Mouse (Mus musculus): ENCODE measurements at regions not wholly inside any gene's neighbourhood (a gene's known extent, or its start where the extent isn't known, plus 50 kb on each side); places are given as distances from the start of the nearest gene placed in this dataset.

DNA sequence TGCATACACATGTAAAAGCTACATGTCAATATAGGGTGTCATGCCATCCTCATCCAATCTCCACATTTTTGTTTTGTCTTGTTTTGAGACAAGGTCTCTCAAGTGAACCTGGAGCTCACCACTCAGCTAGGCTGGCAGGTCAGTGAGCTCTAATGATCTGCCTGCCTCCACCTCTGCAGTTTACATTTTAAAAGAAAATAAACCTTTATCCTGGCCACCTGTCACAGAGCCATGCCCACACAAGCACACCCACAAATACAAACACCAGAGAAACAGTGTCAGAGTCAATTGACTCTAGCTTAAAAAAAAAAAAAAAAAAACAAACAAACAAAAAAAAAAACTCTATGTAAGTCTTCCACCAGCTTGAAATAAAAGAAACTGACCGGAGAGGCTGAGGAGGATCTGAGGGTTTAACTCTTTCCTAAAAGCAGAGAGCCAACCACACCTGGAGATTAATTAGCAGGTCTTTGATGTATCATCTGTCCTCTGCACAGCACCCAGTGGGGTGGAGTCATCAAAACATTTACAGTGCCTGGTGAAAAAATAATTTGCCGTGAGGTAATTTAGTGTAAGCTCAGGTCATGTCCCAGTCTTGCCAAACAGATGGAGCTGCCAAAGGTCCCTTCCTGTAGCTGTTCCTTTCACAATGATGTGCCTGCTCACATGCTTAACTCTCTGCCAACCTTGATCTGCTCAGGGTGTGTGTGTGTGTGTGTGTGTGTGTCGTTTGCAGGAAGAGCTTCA lies 262.2 kb downstream of the Gm11361 start:
- peak; percentile 50 for DNase-seq

DNA sequence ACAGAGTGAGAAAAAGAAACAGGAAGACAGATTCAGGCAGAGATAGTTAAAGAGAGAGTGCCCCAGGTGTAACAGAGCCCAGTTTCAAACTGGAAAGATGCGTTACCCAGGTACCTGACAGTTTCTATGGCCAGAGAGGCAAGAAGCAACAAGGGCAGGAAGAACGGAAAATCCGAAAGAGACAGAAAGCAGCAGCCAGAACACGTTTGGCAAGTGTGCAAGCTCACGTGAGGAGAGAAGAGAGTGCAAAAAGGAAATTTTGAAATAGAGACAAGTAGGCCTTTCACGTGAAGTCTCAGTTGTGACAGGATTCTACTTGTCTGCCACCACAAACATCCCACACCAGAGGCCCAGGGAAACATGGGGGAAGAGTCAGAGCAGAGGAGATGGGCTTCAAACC lies 259.8 kb downstream of the Gm11361 start:
- DNase-seq: no peak

DNA sequence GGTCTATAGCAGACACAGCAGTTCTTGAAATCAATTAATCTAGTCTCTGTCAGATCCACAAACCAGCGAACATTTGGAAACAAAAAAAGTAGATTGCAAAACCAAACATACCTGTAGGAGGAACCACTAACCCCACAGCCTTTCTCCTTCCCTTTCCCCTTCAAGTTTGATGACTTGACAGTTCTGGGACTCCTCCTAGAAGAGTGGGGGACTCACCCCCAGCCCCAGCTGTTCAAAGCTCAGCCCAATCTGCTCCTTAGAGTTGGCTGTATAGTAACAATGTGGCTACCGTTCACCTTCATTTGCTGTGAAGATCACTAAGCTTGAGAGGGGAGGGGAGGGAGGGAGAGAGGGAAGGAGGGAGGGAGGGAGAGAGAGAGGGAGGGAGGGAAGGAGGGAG lies 259.3 kb downstream of the Gm11361 start:
- no peak for DNase-seq

DNA sequence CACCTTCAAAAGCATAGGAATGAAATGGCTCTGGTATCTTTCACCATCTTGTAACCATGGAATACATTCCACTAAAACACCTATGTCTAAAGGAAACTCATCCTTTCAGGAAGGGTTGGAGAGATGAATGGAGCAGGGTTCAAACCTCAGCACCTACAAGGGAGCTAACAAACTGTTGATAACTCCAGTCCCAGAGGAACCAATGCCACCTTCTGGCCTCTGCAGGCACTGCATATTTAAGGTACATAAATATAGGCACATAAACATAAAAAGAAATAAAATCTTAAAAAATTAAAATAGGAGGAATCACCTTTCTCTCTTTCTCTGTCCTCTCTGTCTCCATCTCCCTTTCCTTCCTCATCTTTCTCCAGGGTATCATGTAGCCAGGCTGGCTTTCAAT lies 256.9 kb downstream of the Gm11361 start:
- no peak for DNase-seq

DNA sequence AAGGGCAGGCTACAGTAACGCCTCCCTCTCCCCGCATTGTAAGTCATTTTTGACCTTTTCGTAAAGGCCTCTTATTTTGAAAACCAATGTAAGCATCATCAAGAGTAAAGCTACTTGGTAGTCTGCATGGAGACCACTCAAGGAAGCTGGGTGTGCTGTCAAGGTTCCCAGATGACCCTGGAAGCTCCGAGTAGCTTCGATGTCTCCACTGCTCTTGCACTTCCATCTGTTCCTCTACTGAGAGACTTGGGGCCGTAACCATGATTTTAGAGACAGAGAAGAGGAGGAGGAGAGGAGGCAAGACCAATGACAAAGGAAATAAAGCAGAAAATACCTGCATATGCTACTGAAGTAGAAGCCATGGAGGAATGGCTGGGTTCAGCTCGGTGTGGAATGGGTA lies 256.0 kb downstream of the Gm11361 start:
- DNase-seq: no peak

DNA sequence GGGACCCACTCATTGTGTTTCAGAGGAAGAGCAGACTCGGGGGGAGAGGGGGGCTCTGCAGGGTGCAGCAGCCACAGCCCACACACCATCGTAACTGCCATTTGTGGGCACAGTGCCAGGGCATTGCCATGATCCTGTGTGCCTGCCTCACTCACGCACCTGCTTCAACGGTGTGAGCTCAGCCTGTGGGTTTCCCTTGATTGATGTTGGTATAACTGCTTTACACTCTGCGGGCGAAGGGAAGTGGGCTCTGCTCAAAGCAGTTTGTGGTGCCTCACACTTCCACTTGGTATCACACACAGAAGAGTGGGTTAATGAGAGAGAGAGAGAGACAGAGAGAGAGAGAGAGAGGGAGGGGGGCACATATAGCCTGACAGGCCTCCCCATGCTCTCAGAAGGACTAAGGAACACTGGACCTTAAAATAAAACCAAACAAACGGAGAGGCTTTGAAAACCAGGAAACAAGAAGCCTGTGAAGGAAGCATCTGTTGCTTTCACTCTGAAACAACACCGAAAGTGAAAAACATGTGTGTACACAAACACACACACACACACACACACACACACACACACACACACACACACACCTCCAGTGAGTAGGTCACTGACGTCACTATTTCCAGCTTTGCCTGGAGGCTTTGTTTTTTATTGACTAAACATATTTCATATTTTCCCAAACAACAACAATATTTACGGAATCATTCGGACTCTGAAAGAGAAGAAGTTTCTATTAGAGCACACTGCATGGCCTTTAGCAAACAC lies 255.4 kb downstream of the Gm11361 start:
- no peak for DNase-seq

DNA sequence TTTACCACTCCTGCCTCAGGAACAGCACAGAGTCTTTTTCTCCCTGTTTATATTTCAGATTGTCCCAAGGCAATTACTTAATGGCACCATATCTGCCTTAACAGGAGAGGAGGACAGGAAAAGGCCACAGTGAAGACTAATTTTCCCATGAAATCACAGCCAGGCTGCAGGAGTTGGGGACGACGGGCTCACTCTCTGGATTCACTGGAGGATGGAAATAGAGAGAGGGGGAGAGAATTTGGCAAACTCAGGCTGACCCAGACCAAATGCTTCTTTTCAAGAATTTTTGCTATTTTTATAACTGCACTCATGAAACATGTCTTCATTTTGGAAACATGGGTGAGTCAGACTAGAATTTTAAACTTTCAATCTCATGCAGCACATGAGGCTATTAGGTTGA lies 250.9 kb downstream of the Gm11361 start:
- DNase-seq: no peak

DNA sequence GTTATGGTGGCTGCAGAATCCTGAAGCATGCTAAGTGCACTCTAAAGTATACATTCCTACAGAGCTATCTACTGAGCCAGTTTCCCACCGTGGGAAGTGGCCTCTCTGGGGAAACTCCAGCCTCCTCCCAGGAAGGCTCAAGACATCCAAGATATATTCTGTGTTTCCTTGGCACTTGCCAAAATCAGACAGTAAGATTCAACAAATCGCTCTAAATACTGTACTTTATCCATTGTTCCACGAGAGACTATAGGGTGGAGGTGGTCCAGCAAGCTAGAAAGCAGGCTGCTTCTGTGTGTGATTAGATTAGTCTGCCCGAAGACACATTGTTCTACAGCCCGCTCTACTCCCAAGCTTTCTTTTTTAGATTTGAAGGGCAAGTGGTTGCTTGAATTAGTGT lies 250.5 kb downstream of the Gm11361 start:
- no peak for DNase-seq

DNA sequence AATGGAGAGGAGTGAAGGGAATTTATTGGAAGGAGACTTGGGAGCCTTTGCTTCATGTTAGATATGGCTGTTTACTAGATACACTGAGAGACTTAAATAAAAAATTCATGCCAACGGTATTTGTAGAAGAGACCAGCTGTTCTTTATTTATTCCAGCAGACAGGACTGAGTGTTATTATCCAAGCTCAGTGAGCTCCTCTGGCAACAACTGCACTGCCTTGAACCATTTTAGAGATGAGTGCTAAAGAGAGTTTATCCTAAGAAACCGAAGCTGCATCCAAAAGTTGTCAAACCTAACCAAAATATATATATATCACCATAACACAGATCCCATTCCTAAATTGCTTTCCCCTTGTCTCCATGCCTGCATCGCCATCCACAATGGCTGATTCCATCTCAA lies 247.0 kb downstream of the Gm11361 start:
- no peak for DNase-seq

DNA sequence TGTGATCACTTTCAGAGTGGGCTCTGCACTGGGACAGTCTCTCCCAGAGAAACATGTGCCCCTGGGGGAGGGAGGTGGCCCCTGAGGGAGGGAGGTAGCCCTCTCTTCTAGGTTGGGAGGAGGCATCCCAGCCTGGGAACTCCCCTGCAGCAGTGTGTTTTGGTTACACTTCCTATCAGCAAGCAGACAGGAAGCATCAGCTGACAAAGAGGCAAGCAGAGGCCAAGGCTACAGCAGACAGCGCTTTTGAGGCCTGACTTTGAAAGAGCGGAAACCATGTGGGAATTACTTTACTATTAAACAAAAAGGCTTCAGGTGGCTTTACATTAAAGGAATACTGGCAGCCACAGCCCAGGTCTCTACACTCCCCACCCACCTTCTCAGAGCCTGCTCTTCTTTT lies 244.8 kb downstream of the Gm11361 start:
- DNase-seq: peak; percentile 42

DNA sequence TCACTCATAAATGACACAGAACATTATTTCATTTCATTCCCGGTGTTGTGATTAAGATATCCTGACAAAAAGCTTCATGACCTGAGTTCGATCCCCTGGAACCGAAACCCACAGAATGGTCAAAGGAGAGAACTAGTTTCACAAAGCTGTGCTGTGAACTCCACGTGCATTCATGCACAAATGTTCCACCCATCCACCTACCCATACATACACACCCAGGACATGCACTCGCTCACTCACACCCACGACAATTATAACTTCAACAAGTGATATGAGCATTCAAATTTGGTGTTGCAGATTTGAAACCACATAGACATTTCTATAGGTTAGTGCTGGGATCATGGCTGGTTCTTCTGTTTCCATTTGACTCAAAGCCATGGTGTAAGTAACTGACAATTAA lies 243.4 kb downstream of the Gm11361 start:
- DNase-seq: no peak

DNA sequence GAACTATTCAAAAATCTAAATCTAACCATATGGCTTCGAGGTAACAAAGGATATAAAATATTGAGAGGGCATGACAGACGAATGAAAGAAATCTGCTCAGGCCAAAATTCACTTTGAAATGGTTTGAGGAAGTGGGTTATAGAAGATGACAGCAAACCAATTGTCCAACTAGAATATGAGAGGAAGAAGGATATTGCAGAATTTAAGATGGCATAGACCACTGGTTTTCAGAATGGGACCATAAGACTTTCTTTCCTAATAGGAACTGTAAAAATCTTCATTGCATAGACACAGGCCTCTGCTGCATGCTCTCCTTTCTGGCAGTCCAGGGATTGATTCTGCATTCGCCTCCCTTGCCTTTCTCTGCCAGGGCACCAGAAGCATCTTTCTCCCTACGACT lies 240.2 kb downstream of the Gm11361 start:
- no peak for DNase-seq

DNA sequence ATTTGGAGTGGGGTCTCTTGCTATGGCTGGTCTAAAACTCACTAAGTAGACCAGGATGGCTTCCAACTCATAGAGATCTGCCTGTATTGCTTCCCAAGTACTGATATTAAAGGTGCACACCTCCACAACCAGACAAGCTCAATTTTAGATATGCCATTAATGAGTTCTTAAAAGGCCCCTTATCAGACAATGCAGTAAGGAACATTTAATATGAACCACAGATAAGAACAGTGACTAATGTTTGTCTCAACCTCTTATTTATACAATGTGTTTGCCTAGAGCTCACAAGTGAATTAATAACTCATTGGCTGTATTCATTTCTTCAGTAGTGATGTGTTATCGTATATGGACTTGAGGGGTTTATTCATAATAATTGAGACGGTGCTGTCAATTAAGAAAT lies 234.7 kb downstream of the Gm11361 start:
- DNase-seq: no peak

DNA sequence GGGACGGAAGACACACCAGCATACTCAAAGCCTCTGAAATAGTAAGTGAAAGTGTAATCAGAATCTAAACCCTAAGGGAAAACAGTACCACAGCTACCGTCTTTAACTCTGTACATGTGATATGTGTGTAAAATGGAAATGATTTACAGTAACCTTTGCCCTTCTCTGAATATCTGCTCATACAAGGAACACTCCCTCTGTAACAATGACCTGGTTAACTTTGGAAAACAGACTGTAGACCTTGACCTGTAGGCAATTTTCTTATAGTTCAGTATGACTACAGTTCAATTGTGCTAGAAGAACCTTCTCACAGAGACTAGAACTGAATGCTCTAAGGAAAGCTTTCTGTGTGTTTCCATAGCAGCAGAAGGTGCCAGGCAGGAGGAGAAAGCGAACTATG lies 226.4 kb downstream of the Gm11361 start:
- DNase-seq: no peak

DNA sequence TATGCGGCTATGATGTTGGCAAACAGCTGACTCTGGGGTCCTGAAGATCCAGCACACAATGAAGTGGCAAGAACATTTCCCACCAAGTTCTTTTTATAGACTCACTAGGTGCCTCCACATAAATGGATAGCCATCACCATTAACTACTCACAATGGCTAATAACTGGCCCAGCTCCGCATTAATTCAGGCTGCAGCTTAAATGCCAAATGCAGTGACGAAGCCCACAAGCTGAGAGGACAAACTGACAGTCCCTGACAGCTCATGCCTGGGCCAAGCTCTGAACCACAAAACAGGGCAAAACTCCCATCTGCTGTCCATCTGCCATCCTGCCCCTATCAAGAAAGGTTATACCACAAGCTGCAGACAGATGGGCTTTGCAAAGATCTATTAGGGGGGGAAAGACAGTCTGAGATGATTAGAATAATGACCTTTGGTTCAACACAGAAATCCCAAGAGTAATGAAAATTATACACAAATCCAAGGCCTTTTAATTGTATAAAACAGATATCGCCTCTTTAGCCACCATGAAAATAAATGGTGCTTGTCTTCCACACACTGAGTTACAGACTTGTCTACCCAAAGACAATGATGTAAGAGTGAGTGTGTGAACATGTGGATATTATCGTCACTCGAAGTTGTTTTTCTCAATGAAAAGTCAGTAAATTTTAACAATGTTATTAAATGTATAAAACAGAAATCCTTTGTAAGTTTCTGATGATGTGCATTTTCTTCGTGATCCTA lies 224.1 kb downstream of the Gm11361 start:
- DNase-seq: no peak

DNA sequence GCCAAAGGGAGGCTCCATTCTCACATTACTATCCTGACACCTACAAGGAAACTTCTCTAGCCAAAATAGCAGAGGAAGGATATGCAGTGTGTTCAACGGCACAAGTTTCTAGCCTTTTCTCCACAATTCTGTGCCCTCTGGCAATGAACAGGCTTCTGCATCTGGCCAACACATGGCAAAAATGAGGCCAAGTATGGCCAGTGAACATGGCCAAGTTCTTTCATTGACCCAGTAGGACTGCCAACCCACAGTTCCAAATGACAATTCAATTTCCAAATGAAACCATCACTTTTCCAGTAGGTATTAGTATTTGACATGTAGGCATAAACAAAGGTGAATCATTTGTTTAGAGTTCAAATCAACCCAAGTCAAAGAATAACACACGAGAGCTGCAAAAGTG lies 208.8 kb downstream of the Gm11361 start:
- DNase-seq: no peak

DNA sequence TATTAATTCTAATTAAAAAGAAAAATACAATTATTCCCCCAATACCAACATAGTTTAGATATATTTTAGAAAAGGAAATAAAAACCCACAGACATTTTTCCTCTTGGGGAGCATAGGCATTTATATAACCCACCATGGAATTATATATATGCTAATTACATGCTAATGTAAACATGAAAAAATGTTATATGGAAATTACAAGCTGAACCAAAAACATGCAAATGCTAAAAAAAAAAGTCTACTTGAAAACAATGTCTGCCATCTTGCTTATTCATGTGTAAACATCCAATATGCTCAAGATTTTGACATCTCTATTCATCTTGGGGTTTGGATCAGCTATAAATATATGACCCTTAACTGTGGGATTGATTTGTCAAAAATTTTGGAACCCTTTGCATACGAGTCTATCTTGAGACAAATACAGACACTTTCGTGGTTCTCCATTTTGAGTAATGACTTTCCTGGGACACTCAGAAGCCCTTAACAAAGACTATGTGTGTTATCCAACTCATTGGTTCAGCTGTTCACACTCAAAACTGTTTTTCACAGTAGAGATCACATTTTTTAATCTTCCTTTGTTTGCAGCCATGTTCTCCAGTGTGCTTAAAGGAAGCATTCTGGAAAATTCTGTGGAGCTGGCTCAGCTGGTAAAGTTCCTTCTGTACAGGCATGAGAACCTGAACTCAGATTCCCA lies 208.0 kb downstream of the Gm11361 start:
- DNase-seq: no peak

DNA sequence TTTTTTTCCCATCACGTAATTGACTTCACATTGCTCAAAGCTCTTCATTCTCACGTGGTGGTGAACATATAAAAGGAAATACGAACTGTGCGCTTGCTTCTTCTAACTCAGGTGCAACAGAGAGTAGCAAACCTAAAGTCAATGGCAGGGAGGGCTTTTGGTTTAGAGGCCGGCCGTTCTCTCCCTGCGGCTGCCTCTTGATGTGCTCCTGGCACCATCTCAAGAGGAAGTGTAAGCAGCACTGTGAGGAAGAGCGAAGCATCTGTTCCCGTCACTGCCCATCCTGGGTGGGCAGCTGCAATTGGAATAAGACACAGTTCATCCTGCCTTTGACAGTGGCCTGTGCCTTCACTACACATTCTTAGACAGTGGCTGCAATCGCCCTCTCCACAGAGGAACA lies 204.0 kb downstream of the Gm11361 start:
- DNase-seq: no peak

DNA sequence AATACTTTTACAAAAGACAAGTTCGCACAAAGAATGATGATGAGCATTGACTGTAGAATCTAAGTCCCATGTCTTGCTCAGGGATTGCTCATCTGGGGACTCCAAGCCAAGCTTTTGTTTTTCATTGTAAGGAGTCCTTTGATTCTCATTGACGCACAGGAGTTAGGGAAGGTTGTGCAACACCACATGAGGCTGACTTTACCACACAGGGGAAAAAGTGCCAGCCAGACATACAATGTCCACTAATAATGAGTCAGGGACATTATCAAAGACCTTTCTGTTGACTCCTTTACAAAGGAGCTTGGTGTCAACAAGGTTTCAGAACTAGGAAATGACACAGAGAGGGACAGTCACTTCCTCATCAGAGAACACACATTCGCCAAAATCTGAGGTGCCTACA lies 200.1 kb downstream of the Gm11361 start:
- peak; percentile 60 for DNase-seq

DNA sequence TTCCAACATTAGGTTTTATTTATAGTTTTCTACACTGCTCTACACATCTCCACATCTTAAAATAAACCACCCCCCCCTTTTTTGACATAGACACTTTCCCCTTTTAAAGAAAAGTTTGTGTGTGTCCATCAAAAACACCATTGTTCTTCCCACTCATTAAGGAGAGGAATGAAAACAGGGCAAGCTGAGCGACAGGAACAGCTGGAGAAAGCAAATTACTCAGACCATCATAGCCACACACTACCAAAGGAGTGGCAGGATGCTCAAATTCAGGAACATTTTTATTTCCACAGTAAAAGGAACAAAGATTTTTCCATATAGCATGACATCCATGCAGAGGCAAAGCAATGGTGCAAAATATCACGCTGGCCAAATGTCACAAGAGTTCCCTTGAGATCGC lies 198.6 kb downstream of the Gm11361 start:
- DNase-seq: no peak

DNA sequence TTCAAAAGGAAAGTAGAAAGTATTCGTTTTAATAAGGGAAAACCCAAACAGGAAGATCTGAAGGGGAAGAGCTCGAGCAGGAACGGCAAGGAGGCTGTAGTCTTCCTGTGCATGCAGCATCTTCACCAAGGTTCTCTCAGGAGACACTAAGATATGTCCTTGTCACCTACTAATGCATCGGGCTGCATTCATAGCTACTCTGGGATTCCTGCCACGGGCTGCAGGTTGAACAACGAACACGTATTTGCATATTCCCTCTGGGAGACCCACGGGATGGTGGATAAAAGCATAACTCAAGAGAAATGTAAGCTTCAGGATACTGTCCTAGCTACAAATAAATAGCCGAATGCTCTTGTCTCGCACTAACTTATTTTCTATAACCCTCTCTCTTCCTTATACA lies 197.7 kb downstream of the Gm11361 start:
- no peak for DNase-seq

DNA sequence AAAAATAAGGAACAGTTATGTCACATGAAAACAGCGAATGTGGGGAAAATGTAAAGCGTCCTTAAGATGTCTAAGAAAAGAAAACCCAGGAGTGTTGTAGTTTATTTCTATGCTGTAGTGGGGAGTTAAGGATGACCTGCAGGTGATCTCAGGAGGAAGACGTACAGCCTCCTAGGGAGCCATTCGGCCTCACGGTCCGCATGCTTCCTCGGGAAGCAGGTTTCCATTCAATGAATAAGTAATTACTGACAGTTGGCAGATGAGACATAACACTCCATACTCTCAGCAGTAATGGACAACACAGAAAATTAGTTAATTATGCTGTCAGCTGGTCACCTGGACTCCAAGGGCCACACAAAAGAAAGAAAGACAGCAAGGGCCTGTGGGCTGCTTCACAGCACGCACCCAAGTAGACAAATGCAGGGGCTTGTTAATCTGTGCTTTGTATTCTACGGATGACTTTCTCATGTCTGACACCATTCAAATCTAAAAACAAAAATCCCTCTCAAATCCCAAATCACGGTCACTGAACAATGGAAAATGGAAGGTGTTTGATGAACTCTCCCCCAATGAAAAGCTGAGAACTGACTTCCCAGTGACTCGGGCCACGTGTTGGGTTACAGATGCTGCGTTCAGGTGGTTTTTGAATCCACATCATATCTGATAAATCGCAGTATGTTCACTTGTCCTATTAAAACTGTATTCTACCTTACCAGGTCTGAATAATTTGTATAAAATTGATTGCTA lies 193.5 kb downstream of the Gm11361 start:
- DNase-seq: no peak

All from adrenal gland, adult 2 months (tissue).